Mouse (Mus musculus) small intestine, adult 2 months (tissue): Measurements from ENCODE around the gene Klc2.

Source experiments
- CTCF ChIP-seq: fragments of 200-500 bp; IDR thresholded peaks from 2 replicates; pipeline ENCODE4 v1.5.1; 2012; ENCODE audit warnings: low read depth, mild to moderate bottlenecking, control low read depth, inconsistent platforms, low read length, moderate library complexity, mixed read lengths; ENCODE audit not compliant: insufficient replicate concordance, insufficient read length; ENCODE audit errors: extremely low read depth
- POLR2A ChIP-seq: fragments of 200-500 bp; IDR thresholded peaks from 2 replicates; pipeline ENCODE4 v1.6.1; 2012; ENCODE audit warnings: low read depth, mild to moderate bottlenecking, control low read depth, inconsistent platforms, low read length, moderate library complexity

DNA sequence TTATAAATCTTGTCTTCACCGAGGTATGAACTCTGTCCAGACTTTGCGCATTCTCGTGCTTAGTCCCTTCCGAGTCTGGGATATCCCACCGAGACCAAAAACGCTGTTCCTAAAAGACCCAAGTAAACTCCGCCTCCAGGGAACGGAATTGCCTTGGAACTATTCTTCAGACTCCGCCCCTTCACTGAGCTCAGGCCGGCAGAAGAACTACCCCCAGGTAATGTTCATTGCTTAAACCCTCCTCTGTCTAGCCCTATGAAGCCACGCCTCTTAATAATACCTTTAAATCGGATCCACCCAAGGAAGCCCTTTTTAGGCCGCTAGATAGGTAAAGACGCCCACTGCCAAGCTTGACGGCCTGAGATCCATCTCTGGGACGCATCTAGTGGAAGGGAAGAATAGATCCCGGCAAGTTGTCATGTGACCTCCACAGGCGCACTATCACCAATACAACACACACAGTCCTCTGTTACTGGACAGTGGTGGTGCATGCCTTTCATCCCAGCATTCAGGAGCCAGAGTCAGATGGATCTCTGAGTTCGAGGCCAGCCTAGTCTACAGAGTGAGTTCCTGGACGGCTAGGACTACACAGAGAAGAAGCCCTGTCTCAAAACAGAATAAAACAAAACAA is 45.9 kb downstream of the Klc2 start:
- TF ChIP-seq CTCF (no peak), POLR2A (no peak)
